Mouse (Mus musculus): ENCODE results near the gene Rasgef1b. TPM values are rescaled to one million over a fixed set of nuclear protein-coding genes. Genes with fewer than 3 reads are reported as not detected.

Rasgef1b gene
- total RNA-seq, 1 experiment from 2014 or later = 30.5 TPM

DNA sequence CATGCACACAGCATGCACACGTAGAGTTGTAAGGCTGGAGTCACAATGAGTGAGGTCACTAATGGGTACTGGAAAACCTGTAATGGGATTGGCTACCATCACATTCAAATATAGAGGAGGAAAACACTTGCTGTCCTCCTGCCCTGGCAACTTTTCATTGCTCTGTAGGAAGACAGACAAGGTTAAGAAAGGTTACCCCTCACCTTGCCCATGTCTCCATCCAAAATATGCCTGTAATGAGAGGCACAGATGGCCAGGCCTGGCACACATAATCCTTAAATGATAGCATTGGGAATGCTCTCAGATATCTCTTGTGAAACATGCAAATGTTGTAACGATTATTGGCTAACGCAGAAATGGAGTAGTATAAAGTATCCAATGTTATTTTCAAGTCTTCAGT lies 235.8 kb downstream of the Rasgef1b start:
- ATAC-seq (replicated peaks in 1 of 2; ENCODE audit: insufficient read depth in 1 of 2, low FRiP score in 2 of 2, low TSS enrichment in 1 of 2, low read depth in 1 of 2, poor library complexity in 2 of 2, severe bottlenecking in 2 of 2) = no peak

DNA sequence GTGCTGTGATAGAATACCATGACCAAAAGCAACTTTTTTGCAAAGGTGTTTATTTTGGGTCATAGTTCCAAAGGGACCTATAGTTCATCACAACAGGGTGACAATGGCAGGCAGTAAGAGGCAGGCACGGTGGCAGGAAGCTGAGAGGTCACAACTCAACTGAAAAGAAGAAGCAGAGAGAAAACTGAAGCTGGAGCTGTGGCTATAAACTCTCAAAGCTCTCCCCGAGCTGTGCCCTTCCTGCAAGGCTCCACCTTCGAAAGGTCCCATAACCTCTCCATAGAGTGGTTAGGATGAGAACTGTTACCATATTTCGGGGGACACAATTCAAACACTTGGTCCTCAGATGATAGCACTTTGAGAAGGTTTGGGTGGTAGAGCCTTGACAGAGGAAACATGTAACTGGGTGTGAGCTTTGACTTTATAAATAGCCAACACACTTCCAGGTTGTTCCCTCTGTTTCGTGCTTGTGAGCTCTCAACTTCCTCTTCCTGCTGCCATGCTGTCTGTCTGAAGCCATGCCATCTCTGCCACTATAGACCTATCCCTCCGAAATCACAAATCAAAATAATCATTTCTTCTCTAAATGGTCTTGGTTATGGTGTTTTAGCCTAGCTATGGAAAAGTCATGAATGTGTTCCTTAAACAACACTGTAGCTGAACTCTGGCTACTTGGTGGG lies 240.2 kb downstream of the Rasgef1b start:
- ATAC-seq (replicated peaks in 1 of 2; ENCODE audit: insufficient read depth in 1 of 2, low FRiP score in 2 of 2, low TSS enrichment in 1 of 2, low read depth in 1 of 2, poor library complexity in 2 of 2, severe bottlenecking in 2 of 2) = peak; percentile 46 to 51

DNA sequence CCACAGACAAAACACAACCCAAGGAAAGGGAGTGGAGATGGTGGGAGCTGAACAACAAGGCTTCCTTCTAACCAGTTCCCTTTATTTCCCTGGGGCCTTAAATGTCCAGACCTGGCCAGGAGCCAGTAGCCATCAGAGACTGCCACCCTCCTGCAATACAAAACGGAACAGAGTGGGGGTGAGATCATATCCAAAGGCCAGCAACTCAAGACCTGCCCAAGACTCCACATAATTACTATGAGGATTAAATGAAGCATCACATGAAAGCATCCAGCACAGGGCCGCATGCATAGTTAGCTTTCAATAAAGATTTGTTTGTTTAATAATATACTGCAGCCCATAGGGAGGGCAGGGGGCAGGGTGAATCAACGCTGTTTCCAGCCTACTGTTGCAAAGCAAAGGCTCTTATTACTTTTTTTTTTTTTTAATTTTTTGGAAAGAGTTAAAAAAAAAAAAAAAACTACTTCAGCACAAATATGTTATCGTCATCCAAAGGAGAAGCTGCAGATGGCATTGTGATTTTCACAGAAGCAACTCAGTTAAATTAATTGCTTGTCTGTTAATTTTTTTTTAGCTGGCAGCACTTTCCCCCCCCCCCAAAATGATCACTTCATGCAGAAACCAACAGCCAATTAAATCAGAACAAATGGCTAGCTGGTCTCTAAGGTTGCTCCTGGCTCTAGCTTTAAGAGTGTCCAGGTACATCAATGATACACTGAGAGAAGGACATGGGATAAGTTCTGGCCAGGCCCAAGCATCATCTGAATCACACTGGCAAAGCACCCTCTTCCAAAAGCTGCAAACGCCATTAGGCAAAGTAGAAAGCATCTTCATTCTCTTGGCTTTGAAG lies 241.6 kb downstream of the Rasgef1b start:
- ATAC-seq (replicated peaks in 1 of 2; ENCODE audit: insufficient read depth in 1 of 2, low FRiP score in 2 of 2, low TSS enrichment in 1 of 2, low read depth in 1 of 2, poor library complexity in 2 of 2, severe bottlenecking in 2 of 2) = no peak

DNA sequence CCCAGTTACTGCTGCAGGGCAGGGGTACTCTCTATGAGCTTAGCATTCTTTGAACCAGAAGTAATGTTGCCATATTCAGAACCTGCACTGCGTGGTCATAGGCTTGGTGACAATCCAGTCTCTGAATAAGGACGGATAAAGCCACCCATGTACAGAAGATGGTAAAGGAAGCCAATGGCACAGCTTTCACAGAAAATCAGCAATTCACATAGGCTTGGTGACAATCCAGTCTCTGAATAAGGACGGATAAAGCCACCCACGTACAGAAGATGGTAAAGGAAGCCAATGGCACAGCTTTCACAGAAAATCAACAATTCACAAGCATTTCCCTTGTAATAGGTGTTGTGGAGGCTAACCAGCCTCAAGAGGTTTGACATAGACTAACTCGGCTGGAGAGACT lies 245.7 kb downstream of the Rasgef1b start:
- no peak for ATAC-seq (replicated peaks in 1 of 2; ENCODE audit: insufficient read depth in 1 of 2, low FRiP score in 2 of 2, low TSS enrichment in 1 of 2, low read depth in 1 of 2, poor library complexity in 2 of 2, severe bottlenecking in 2 of 2)

DNA sequence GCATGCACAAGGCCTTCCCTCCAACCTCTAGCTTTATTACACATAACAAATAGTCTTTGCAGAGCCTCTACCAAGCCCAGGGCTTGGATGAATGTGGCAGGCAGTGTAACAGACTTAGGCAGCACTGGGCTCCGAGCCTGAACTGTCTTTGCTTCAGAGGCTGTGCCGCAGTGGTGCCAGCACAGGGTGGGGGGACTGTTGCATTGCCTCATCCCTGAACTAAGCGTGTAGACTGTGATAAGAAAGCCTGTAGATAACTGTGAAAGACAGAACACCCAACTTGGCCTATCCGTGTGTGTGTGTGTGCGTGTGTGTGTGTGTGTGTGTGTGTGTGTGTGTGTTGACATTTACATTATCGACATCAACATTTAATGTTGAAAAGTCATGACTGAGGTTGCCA lies 246.3 kb downstream of the Rasgef1b start:
- no peak for ATAC-seq (replicated peaks in 1 of 2; ENCODE audit: insufficient read depth in 1 of 2, low FRiP score in 2 of 2, low TSS enrichment in 1 of 2, low read depth in 1 of 2, poor library complexity in 2 of 2, severe bottlenecking in 2 of 2)

DNA sequence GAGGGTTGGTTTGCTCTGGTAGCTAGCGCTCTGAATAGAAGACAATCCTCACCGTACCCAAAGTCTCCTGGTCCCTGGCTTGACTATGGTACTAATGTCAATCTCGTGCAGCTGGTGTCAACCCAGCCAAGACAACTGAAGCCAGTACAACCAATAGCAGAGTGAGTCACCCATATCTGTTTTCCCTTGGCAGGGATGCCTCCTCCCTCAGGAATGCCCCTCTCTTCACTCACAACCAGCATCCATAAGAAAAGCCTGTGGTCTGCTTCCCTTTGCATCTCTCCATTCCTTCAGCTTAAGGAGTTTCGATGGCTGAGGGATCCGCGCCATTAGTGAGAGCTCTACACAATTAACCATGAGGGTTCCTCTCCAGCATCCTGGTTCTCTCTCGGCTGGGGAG lies 246.8 kb downstream of the Rasgef1b start:
- ATAC-seq (replicated peaks in 1 of 2; ENCODE audit: insufficient read depth in 1 of 2, low FRiP score in 2 of 2, low TSS enrichment in 1 of 2, low read depth in 1 of 2, poor library complexity in 2 of 2, severe bottlenecking in 2 of 2) = no peak

DNA sequence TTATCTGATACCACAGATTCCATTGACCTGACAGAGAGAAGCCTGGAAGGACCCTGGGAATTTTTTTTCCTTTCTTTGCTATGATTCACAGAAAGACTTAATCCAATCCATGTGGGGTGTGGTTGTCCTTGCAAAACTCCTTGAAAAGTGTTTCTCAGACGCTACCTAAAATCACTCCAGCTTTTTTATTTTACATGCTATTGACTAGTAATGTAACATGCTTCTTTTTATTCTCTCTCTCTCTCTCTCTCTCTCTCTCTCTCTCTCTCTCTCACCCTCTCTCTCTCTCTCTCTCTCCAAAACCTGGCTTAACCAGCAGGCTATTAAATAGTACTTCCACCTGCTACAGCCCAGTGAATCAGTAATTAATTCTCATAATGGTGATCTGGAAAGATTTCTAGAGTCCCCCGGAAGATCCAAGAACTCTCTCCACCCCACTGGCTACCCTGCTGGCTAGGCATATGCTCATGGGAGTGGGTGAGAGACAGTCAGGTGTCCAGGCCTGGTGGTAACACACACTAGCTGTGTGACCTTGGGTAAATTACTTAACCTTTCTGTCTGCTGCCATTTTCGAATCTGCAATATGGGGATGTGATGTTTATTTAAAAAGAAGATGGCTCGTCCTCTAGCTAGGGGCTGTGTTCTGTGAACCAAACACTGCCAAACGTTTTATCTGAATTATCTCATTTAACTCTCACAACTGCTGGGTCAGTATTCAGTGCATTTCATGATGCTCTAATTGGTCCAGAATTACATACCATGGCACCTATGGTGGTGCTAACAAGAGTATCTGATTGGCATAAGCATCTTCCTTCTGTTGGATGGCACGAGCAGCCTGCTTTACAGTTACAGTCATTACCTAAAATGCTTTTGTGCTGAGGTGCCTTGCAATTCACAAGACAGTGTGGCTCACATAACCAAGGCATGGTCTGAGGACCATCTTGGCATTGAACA lies 248.5 kb downstream of the Rasgef1b start:
- ATAC-seq (replicated peaks in 1 of 2; ENCODE audit: insufficient read depth in 1 of 2, low FRiP score in 2 of 2, low TSS enrichment in 1 of 2, low read depth in 1 of 2, poor library complexity in 2 of 2, severe bottlenecking in 2 of 2) = no peak

DNA sequence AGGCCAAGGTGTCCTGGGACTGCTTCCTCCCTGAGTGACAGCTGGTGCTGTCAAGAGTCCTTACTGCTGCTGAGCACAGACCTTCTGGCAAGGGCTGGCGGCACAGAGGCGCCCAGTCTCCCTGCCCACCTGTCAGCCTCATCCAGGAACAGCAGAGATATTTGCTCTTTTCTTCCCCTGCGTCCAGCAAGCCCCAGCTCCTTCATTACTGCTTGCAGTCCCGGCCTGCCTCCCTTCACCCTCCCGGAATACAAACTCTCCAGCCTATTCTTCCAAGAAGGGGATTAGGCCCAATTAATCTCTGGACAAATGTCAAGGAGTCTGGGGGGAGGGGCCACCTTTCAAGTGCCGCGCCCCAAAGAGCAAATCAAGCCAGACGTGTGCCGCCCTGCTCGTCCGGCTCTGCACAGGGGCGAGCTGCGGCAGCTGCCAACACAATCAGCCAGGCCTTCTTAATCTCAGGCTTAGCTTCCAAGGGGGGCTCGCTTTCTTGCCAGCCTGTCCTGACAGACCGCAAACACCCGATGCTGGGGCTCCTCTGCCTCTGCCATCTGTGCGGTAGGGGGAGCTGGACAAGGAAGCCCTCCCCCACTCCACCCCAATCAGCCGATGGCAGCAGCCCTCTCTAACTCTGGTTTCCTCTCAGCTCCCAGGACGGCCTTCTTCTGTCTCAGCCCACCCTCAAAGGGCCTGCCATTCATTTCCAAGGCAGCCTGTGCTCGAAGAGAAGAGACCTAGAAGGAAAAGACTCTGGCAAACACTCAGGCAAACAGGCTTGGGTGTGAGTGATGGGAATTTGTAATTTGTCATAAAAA lies 249.4 kb downstream of the Rasgef1b start:
- peak; percentile 72 to 84 for ATAC-seq (replicated peaks in 1 of 2; ENCODE audit: insufficient read depth in 1 of 2, low FRiP score in 2 of 2, low TSS enrichment in 1 of 2, low read depth in 1 of 2, poor library complexity in 2 of 2, severe bottlenecking in 2 of 2)

DNA sequence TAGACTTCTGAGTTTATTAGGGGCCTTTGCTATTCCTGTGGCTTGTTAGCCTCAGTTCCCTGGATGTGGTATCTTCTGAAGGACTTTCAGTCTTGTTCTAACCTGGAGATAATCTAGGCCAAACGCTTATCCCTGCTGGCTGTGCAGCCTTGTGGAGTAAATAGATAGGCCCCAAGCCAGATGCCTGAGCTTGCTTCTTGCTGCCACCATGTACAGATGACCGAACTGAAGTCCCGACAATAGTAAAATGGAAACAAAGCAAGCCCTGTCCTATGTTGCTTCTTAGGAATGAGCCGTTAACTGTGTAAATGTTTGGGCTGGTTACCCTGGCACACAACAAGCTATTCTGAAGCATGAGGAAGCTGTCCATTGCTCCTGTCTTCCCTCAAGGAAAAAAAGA lies 250.1 kb downstream of the Rasgef1b start:
- ATAC-seq (replicated peaks in 1 of 2; ENCODE audit: insufficient read depth in 1 of 2, low FRiP score in 2 of 2, low TSS enrichment in 1 of 2, low read depth in 1 of 2, poor library complexity in 2 of 2, severe bottlenecking in 2 of 2) = no peak

DNA sequence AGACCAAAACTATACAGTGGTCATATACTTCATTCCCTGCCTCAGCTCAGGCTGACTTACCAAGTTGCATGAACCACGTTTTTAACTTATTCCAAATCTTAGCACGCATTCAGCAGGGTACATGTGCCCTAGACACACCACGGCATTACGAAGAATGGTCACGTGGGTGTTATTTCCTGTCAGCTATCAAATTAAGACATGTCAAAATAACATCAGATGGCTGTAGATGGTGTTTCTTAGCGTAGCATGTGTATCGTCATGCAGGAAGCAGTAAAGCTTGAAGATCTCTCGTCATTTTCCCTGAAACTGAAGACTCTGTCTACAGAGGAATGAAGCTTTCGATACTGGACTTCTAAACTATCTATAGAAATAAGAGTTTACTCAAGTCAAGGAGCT lies 251.4 kb downstream of the Rasgef1b start:
- ATAC-seq (replicated peaks in 1 of 2; ENCODE audit: insufficient read depth in 1 of 2, low FRiP score in 2 of 2, low TSS enrichment in 1 of 2, low read depth in 1 of 2, poor library complexity in 2 of 2, severe bottlenecking in 2 of 2) = no peak

DNA sequence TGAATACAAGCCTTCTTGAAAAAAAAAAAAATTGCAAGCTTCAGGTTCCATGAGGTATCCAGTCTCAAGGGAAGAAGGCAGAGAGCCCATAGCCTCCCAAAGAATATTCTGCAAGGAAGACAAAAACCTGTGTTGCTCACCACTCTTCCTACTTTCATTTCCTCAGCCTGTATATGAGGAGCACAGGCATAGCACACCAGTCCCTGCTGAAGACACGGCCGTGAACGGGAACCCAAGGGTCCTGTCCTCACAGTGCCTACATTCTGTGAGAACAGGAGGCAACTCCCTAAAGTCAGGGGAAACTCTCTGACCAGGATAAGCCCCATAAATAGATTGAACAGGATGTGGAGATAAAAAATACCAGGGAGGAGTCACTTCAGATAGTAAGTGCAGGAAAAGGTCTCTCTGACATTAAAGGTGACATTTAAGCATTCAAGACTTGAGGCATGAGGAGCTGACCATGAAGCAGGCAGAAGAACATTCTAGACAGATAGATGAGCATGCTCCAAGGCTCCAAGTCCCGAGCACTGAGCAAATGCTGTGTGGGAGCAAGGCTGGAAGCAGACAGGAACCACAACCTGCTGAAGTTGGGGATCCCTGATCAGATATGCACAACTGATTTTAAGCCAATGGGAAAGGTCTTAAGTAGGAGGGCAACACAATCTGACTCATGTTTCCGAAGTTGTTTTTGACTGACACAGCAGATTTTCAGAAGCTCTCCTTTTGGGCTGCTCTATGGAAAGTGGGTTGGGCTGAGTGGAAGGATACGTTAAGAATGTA lies 252.0 kb downstream of the Rasgef1b start:
- ATAC-seq (replicated peaks in 1 of 2; ENCODE audit: insufficient read depth in 1 of 2, low FRiP score in 2 of 2, low TSS enrichment in 1 of 2, low read depth in 1 of 2, poor library complexity in 2 of 2, severe bottlenecking in 2 of 2) = no peak

DNA sequence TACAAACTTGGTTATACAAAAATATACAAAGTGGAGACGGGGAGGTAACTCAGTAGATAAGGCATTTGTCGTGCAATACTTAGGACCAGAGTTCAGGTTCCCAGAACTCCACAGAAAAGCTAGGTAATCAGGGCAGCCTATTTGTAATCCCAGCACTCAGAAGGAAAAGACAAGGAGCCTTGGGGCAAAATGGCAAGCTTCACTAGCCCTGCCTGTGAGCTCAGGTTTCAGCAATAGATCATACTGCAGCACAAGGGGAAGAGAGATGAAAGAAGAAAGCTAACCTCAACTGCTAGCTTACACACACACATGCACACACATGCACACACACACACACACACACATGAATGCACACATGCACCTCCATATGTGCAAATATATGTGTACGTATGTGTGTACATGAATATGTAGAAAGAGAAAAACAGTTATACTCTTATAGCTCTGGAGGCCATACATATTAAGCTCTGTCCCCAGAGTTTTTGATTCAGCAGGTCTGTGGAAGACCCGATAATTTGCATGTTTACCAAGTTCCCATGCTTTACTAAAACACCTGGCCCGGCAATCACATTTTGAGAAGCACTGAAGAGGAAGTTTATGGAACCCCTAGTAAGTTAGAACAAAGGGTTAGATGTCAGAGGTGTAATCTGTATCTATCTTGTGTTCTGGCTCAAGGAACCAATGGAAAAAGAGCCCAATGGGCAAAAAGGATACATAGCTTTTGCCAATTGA lies 256.1 kb downstream of the Rasgef1b start:
- ATAC-seq (replicated peaks in 1 of 2; ENCODE audit: insufficient read depth in 1 of 2, low FRiP score in 2 of 2, low TSS enrichment in 1 of 2, low read depth in 1 of 2, poor library complexity in 2 of 2, severe bottlenecking in 2 of 2) = no peak

DNA sequence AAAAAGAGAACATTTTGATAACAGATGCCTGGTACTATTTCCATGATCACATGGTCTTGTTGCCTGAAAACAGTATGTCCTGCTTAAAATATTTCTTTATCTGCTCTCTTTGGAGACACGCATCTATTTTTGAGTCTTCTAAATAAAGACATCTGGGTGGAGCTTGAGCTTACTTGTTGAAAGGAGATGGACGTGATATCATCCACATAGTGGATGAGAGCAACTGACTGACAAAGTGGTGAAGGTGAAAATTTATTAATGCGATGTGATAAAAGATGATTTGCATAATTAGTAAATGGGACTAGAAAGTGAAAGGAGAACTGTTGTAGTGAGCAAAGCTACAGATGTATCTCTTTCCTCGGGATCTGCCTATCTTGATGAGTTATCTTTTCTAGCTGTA lies 257.1 kb downstream of the Rasgef1b start:
- ATAC-seq (replicated peaks in 1 of 2; ENCODE audit: insufficient read depth in 1 of 2, low FRiP score in 2 of 2, low TSS enrichment in 1 of 2, low read depth in 1 of 2, poor library complexity in 2 of 2, severe bottlenecking in 2 of 2) = no peak

DNA sequence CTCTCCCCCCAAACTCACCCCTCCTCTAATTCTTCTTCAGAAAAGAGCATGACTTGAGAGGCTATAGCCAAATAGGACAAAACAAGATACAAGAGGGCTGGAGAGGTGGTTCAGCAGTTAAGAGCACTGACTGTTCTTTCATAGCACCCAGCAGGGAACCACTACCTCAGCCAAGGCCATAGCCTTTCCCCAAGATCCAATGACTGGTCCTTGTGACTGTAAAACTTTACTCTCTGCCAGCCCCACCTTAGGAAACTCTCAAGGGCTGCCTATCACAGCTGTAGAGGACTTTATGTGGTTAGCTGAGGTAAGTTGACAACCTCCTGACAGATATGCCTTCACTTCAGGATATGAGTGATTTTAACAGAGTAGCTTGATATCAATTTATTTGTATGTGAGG lies 258.3 kb downstream of the Rasgef1b start:
- no peak for ATAC-seq (replicated peaks in 1 of 2; ENCODE audit: insufficient read depth in 1 of 2, low FRiP score in 2 of 2, low TSS enrichment in 1 of 2, low read depth in 1 of 2, poor library complexity in 2 of 2, severe bottlenecking in 2 of 2)

DNA sequence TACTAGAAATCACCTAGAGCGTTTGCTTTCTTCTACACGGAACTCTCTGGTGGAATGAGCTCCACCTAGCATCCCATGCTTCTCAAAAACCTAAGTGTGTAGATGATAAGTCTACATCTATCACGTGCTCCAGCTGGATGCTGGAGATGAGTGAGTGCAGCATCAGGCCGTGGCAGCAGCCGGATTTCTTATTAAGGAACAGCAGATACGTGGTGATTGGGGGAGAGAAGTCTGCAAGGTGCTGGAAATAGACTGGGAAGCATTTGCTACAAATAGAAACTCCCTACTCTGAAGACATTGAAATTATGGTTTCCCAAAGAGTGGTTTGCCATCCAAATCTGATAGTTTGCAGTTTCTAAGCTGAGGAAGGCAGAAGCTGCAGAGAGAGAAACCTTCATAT lies 269.9 kb downstream of the Rasgef1b start:
- ATAC-seq (replicated peaks in 1 of 2; ENCODE audit: insufficient read depth in 1 of 2, low FRiP score in 2 of 2, low TSS enrichment in 1 of 2, low read depth in 1 of 2, poor library complexity in 2 of 2, severe bottlenecking in 2 of 2) = no peak

DNA sequence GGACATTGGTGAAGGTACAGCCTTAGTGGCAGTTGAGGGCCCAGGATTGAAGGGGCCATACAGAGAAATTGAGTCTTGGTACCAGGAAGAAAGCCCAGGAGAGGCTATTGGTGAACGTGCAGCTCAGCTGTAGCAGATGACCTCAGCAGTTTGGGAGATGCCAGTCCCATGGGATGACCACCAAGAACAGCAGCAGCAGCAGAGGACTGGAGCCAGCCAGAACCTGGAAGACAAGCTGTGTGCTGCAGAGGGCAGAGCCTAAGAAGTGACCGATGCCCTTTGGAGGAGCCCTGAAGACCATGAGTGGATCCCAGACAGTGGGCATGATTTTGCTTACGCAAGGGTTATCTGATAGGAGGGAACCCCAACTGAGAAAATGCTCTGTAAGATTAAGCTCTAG lies 271.6 kb downstream of the Rasgef1b start:
- ATAC-seq (replicated peaks in 1 of 2; ENCODE audit: insufficient read depth in 1 of 2, low FRiP score in 2 of 2, low TSS enrichment in 1 of 2, low read depth in 1 of 2, poor library complexity in 2 of 2, severe bottlenecking in 2 of 2) = no peak
